Mouse (Mus musculus) heart, embryonic 12.5 days (tissue): ENCODE data around the gene Asb13. TPM values are rescaled to one million over a fixed set of nuclear protein-coding genes. Genes with fewer than 3 reads are reported as not detected.
A peak's percentile ranks its signal among the peaks of the same experiment; 100 is the strongest.

Experiments used
- ATAC-seq: fragments of 200-750 bp; cut with Nextera tagmentation; 2 replicates; pipeline ENCODE4 v1.8.0; 2017; ENCODE audit warnings: moderate TSS enrichment, moderate library complexity; ENCODE audit not compliant: insufficient number of reproducible peaks, low FRiP score
- H3K27ac ChIP-seq: fragments of 300-500 bp; sonication (generic); 2 replicates; pipeline ENCODE4 v1.5.1; 2016; ENCODE audit warnings: mild to moderate bottlenecking, moderate library complexity; ENCODE audit not compliant: poor library complexity, severe bottlenecking
- H3K27me3 ChIP-seq: fragments of 300-500 bp; sonication (generic); replicated peaks from 2 replicates; pipeline ENCODE4 v1.6.1; 2016; ENCODE audit warnings: mild to moderate bottlenecking, moderate library complexity
- H3K36me3 ChIP-seq: fragments of 300-500 bp; sonication (generic); 2 replicates; pipeline ENCODE4 v1.6.1; 2016; ENCODE audit warnings: mild to moderate bottlenecking, moderate library complexity
- H3K4me1 ChIP-seq: fragments of 300-500 bp; sonication (generic); replicated peaks from 2 replicates; pipeline ENCODE4 v1.6.1; 2016; ENCODE audit warnings: mild to moderate bottlenecking
- H3K4me2 ChIP-seq: fragments of 300-500 bp; sonication (generic); 2 replicates; pipeline ENCODE4 v1.6.1; 2016; ENCODE audit warnings: mild to moderate bottlenecking, moderate library complexity
- H3K4me3 ChIP-seq: fragments of 300-500 bp; sonication (generic); 2 replicates; pipeline ENCODE4 v1.5.1; 2016; ENCODE audit warnings: mild to moderate bottlenecking
- H3K9ac ChIP-seq: fragments of 300-500 bp; sonication (generic); 2 replicates; pipeline ENCODE4 v1.6.1; 2016; ENCODE audit warnings: mild to moderate bottlenecking, moderate library complexity
- H3K9me3 ChIP-seq: fragments of 300-500 bp; sonication (generic); replicated peaks from 2 replicates; pipeline ENCODE4 v1.6.1; 2016; ENCODE audit warnings: mild to moderate bottlenecking, moderate library complexity
- WGBS: fragments of 180-500 bp; shearing (Covaris S2); methylation state at CpG from one replicate; pipeline ENCODE4 v1.1.7; 2016; 5-methylcytosine and 5-hydroxymethylcytosine counted together
- polyA plus RNA-seq: library from polyadenylated mRNA; unstranded; fragments of >200 nt; fragmentation: Nextera tagmentation; extraction: Ambion mirVana; gene quantifications from 2 replicates; pipeline ENCODE4 v1.2.1, GENCODE M21; 2016

Gene Asb13
- polyA plus RNA-seq, 1 experiment from 2014 or later = 4.8 TPM

DNA sequence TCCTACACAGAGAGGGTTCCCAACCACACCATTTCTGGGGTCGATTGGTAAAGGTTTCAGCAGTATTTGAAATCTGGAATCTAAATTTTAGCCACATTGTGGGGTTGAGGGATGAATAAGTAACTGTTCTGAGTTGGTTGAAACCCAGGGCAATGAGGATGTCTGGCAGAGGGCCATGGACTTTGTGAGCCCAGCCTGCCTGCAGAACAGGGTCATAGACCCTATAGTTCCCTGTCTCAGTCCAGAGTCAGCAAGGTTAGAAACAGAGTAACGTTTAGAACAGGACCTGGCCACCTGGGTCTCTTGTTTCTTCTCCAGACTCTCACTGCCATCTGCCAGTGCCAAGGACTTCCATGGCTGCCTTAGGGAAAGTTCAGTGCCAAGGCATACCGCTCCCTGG lies 30.4 kb downstream of the Asb13 start:
- 69% methylated on average over 3 of the region's 3 CpGs for WGBS

DNA sequence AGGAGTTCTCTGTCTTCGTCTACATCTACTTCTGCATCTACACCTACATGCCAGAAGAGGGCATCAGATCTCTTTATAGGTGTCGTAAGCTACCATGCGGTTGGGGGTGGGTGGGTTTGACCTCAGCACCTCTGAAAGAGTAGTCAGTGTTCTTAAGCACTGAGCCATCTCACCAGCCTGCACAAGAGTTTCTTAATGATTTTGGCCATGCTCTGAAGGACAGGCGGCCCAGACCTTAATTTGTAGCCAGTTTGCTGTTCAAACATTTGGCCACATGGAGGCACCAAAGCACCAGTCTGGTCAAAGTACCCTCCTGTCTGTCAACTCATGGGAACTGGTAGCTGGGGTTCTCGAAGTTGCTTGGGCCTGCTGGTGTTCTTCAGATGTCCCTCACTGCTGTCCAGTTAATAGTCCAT lies 31.5 kb downstream of the Asb13 start:
- peak overlapping the region; percentile 42 for H3K4me2 ChIP-seq
- H3K27me3 ChIP-seq = no peaks in the 10 kb centered on the region
- no peak overlapping the region for H3K4me3 ChIP-seq
- peak; percentile 60; the same call in 1 of the 2 replicates for ATAC-seq
- no peaks in the 10 kb centered on the region; the same call in 1 of the 2 replicates for H3K4me1 ChIP-seq
- WGBS = 12% methylated on average over 5 of the region's 5 CpGs
- H3K9me3 ChIP-seq = no peaks in the 10 kb centered on the region
- H3K27ac ChIP-seq = no peak overlapping the region
- no peaks in the 10 kb centered on the region for H3K36me3 ChIP-seq
- H3K9ac ChIP-seq = no peak overlapping the region

More for the DNA sequence above, 30.4 kb downstream of the Asb13 start:
- no peak overlapping the region for H3K4me3 ChIP-seq
- H3K9ac ChIP-seq = no peak overlapping the region
- H3K27me3 ChIP-seq = no peaks in the 10 kb centered on the region
- H3K27ac ChIP-seq = no peak overlapping the region
- H3K4me2 ChIP-seq = no peak overlapping the region
- H3K4me1 ChIP-seq = no peaks in the 10 kb centered on the region
- no peak for ATAC-seq
- H3K9me3 ChIP-seq = no peaks in the 10 kb centered on the region
- H3K36me3 ChIP-seq = no peaks in the 10 kb centered on the region

DNA sequence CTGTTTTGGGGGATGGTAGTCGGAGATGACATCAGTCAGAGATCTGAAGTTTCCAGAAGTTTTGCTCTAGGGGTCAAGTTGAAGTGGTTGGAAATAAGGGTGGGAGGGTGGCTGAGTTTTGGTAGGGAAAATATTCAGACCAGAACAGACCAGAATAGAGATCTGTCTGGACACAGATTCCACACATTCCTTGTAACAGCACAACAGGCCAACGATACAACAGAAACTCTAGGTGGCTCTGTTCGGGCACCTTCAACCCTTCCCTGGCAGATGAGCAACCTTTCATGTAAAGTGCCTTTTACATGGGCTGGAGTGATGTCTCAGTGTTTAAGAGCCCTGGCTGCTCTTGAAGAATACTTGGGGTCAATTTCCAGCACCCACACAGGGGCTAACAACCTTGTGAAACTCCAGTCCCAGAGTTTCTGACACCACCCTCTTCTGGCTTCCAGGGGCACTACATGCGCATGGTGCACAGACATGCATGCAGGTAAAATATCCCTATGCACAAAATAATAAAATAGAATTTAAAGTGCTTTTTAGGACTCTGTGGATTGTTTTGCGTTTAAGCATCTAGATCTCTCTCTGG lies 33.5 kb downstream of the Asb13 start:
- no peak for ATAC-seq
- no peaks in the 10 kb centered on the region; the same call in 1 of the 2 replicates for H3K4me1 ChIP-seq
- H3K9me3 ChIP-seq = 0 out of 2 replicates have a peak, but pooled peaks cover 3% of the 10 kb centered on the region
- no peak overlapping the region for H3K4me3 ChIP-seq
- no peaks in the 10 kb centered on the region for H3K27me3 ChIP-seq
- 69% methylated on average over 5 of the region's 5 CpGs for WGBS
- no peaks in the 10 kb centered on the region for H3K36me3 ChIP-seq
- no peak overlapping the region for H3K9ac ChIP-seq
- no peak overlapping the region for H3K27ac ChIP-seq
- no peak overlapping the region for H3K4me2 ChIP-seq

DNA sequence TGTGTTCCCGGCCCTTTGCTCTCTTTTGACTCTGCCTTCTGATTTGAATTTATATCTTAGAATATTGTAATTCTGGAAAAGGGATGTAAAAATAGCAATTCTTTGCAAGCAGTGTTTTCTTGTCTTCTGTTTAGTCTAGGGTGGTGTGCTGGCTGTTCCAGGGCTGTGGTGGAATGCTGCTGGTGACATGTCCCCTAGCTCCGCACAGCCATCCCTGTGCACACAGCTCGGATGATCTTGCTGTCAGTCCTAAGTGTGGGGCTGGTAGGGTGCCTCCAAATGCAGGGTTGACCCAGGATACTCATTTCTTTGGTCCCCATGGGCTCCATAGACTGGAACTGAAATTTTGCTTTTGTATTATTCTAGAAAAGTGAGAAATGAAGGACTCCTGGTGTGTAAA lies 34.2 kb downstream of the Asb13 start:
- ATAC-seq = no peak
- no peak overlapping the region for H3K27ac ChIP-seq
- no peaks in the 10 kb centered on the region for H3K27me3 ChIP-seq
- 0 out of 2 replicates have a peak, but pooled peaks cover 3% of the 10 kb centered on the region for H3K9me3 ChIP-seq
- 86% methylated on average over 3 of the region's 3 CpGs for WGBS
- H3K9ac ChIP-seq = no peak overlapping the region
- no peak overlapping the region for H3K4me3 ChIP-seq
- H3K4me2 ChIP-seq = no peak overlapping the region
- no peaks in the 10 kb centered on the region for H3K36me3 ChIP-seq
- no peaks in the 10 kb centered on the region; the same call in 1 of the 2 replicates for H3K4me1 ChIP-seq

DNA sequence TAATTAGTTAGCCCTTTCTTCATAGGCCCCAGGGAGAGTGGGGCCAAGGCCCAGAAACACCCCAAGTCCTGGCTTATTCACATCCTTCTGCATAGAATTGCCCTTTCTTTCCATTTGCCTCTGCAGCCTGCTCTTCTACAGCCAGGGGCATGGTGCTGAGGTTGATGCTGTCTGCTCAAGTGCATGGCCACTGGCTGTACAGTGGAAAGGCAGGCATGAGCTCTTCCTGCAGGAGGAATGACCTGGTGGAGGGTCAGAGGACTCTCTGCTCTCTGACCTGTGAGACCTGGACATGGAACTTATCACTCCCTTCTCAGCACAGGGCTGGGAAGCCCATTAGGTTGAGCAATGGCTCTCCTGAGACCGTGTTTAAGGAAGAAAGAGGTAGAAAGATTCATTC lies 35.8 kb downstream of the Asb13 start:
- WGBS = 76% methylated on average over 1 of the region's 1 CpGs
- Histone ChIP-seq H3K9ac (no peak overlapping the region), H3K9me3 (0 out of 2 replicates have a peak, but pooled peaks cover 3% of the 10 kb centered on the region), H3K4me1 (no peaks in the 10 kb centered on the region; the same call in 1 of the 2 replicates), H3K27me3 (no peaks in the 10 kb centered on the region), H3K4me2 (no peak overlapping the region), H3K36me3 (no peaks in the 10 kb centered on the region), H3K4me3 (no peak overlapping the region), H3K27ac (no peak overlapping the region)
- no peak for ATAC-seq

DNA sequence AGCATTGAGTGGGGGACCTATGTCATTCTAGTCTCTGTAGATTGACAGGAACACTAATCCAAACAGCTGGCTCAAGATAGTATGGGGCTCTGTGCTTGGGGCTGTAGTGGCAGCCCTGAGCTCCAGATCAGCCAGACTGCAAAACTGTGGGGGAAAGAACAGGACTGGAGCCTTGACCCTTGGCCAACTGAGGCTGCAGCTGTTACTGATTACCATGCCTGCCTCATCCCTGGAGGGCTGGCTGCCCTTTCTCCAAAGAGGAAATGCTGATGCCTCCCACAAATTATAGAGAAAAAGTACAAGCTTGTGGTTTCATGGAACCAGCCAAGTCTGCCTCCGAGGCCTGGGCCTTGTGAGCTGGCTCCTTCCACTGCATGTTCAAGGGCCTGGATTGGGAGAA lies 36.2 kb downstream of the Asb13 start:
- H3K9ac ChIP-seq = no peak overlapping the region
- no peaks in the 10 kb centered on the region; the same call in 1 of the 2 replicates for H3K4me1 ChIP-seq
- no peak overlapping the region for H3K27ac ChIP-seq
- ATAC-seq = no peak
- 0 out of 2 replicates have a peak, but pooled peaks cover 3% of the 10 kb centered on the region for H3K9me3 ChIP-seq
- WGBS = 50% methylated on average over 1 of the region's 1 CpGs
- no peaks in the 10 kb centered on the region for H3K27me3 ChIP-seq
- H3K4me3 ChIP-seq = no peak overlapping the region
- no peaks in the 10 kb centered on the region for H3K36me3 ChIP-seq
- H3K4me2 ChIP-seq = no peak overlapping the region

DNA sequence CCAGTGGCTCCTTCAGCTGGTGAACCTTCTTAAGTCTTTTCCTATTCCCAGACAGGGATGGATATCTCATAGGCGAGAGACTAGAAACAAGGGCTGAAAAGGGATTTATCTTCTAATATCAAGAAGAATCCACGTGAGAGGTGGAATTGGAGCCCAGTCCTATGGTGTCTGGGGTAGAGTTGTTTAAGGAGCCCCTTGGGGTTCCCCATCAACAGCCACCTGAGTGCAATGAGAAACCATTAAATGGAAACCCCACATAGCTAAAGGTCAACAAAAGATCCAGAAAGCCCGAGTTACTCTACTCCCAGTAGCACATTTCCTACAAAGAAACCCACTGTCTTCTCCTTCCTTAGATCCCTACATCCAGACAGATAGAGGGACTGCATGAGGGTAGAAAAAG lies 39.3 kb downstream of the Asb13 start:
- ATAC-seq = no peak
- Histone ChIP-seq H3K4me2 (no peak overlapping the region), H3K9me3 (0 out of 2 replicates have a peak, but pooled peaks cover 3% of the 10 kb centered on the region), H3K4me3 (no peak overlapping the region), H3K4me1 (no peaks in the 10 kb centered on the region; the same call in 1 of the 2 replicates), H3K27ac (no peak overlapping the region), H3K9ac (no peak overlapping the region), H3K36me3 (no peaks in the 10 kb centered on the region), H3K27me3 (no peaks in the 10 kb centered on the region)
- WGBS = 73% methylated on average over 3 of the region's 3 CpGs

DNA sequence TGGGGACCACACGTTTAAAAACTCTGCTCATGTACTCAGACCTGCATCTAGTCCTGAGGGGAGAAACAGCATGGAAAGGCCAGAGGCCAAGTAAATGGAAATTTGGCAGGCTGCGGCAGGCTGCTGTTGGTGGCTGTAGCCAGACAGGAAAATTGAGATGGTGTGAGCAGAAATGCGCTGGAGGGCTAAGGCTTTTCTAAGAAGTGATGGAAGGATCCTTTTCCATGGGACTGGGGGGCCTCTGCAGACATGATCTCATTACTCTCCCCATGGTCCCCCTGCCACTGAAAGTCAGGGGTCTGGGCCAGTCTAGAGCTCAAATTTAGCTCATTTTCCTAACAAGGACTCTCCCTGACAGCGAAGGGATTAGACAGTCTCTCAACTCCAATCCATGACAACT lies 39.8 kb downstream of the Asb13 start:
- Histone ChIP-seq H3K4me3 (no peak overlapping the region), H3K9ac (no peak overlapping the region), H3K27me3 (no peaks in the 10 kb centered on the region), H3K9me3 (0 out of 2 replicates have a peak, but pooled peaks cover 3% of the 10 kb centered on the region), H3K27ac (no peak overlapping the region), H3K36me3 (no peaks in the 10 kb centered on the region), H3K4me2 (no peak overlapping the region), H3K4me1 (no peaks in the 10 kb centered on the region; the same call in 1 of the 2 replicates)
- no peak for ATAC-seq
- WGBS = 72% methylated on average over 4 of the region's 4 CpGs

DNA sequence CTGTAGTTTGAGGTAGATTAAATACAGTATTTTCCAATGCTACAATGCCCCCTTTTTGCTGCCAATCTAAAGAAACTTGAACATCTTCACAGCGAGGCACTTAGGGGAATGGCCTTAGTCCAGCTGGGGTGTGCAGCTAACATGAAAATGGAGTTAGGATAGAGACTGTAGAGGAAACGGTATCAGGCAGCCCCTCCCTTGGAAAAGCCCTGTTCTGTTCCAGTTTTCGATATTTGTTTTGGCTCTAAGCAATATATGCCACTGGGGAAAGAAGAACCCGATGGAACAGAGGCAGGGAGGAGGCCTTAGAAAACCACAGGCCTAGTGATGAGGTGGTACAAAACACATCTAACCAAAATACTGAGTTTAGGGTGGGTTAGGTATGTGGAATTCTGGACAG lies 42.0 kb downstream of the Asb13 start:
- Histone ChIP-seq H3K9me3 (0 out of 2 replicates have a peak, but pooled peaks cover 3% of the 10 kb centered on the region), H3K27ac (no peak overlapping the region), H3K4me1 (no peaks in the 10 kb centered on the region), H3K36me3 (no peaks in the 10 kb centered on the region), H3K4me3 (no peak overlapping the region), H3K27me3 (no peaks in the 10 kb centered on the region), H3K4me2 (no peak overlapping the region), H3K9ac (no peak overlapping the region)
- 64% methylated on average over 4 of the region's 4 CpGs for WGBS
- ATAC-seq = peak; percentile 66; the same call in 1 of the 2 replicates

DNA sequence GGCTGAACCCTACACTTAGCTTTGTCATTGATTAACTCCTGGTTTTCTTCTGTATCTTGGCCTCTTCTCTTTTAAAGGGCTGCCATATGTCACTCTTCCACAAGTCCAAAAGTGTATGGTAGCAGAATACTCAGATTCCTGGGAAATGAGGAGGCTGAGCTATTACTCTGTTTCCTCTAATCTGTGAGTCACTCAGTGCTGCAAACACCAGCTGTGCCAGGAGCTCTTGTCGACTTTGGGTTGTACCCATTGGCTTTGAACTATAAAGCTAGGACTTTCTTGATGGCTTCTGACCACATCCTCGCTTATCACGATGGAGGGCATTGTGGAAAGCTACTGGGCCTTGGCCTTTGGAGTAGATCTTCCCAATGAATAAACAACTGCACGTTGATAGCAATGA lies 45.3 kb downstream of the Asb13 start:
- Histone ChIP-seq H3K27me3 (no peaks in the 10 kb centered on the region), H3K9me3 (no peaks in the 10 kb centered on the region), H3K4me3 (no peak overlapping the region), H3K4me2 (no peak overlapping the region), H3K27ac (no peak overlapping the region), H3K36me3 (no peaks in the 10 kb centered on the region), H3K4me1 (no peaks in the 10 kb centered on the region), H3K9ac (no peak overlapping the region)
- no peak for ATAC-seq
- WGBS = 60% methylated on average over 4 of the region's 4 CpGs

DNA sequence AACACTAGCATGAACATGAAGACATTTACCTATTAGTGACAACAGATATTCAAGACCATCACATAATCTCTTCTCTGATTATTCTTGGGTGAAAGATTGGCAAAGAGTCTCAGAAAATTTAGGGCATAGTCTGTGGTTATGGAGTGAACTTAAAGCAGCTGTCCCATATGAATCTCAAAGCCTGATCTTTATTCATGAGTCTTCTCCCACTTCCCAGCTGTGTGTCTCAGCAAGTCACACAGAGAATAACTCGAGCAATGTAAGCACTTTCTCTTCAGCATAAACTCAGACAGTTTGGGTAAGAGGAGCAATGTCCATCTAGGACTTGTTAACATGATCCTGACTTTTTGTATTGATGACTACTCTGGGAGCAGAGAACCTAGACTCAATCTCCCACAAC lies 52.5 kb downstream of the Asb13 start:
- no peak overlapping the region for H3K4me3 ChIP-seq
- WGBS = 71% methylated on average over 1 of the region's 1 CpGs
- H3K27ac ChIP-seq = no peak overlapping the region
- no peak for ATAC-seq
- H3K4me1 ChIP-seq = no peaks in the 10 kb centered on the region
- H3K9ac ChIP-seq = no peak overlapping the region
- H3K36me3 ChIP-seq = no peaks in the 10 kb centered on the region
- no peaks in the 10 kb centered on the region for H3K9me3 ChIP-seq
- no peak overlapping the region for H3K4me2 ChIP-seq
- H3K27me3 ChIP-seq = no peaks in the 10 kb centered on the region
